Mouse (Mus musculus) midbrain, embryonic 16.5 days (tissue): ENCODE measurements around the gene Galntl6. TPM values are rescaled to one million over a fixed set of nuclear protein-coding genes. Genes with fewer than 3 reads are reported as not detected.

ENCODE experiments used
- ATAC-seq: fragments of 200-750 bp; cut with Nextera tagmentation; 2 replicates; pipeline ENCODE4 v1.8.0; 2017; ENCODE audit warnings: moderate TSS enrichment
- H3K27ac ChIP-seq: fragments of 300-500 bp; sonication (generic); 2 replicates; pipeline ENCODE4 v1.5.1; 2014; ENCODE audit warnings: mild to moderate bottlenecking, low read length, mixed read lengths
- H3K27me3 ChIP-seq: fragments of 300-500 bp; sonication (generic); 2 replicates; pipeline ENCODE4 v1.6.1; 2014; ENCODE audit warnings: low read depth, low read length, mixed read lengths; ENCODE audit not compliant: control insufficient read depth, insufficient read depth
- H3K36me3 ChIP-seq: fragments of 300-500 bp; sonication (generic); 2 replicates; pipeline ENCODE4 v1.6.1; 2014; ENCODE audit warnings: mild to moderate bottlenecking, low read length, moderate library complexity, mixed read lengths; ENCODE audit not compliant: control insufficient read depth, insufficient read depth
- H3K4me1 ChIP-seq: fragments of 300-500 bp; sonication (generic); 2 replicates; pipeline ENCODE4 v1.6.1; 2014; ENCODE audit warnings: mild to moderate bottlenecking, low read length, mixed read lengths; ENCODE audit not compliant: control insufficient read depth, insufficient read depth
- H3K4me2 ChIP-seq: fragments of 300-500 bp; sonication (generic); 2 replicates; pipeline ENCODE4 v1.6.1; 2014; ENCODE audit warnings: mild to moderate bottlenecking, low read length, mixed read lengths
- H3K4me3 ChIP-seq: fragments of 300-500 bp; sonication (generic); 2 replicates; pipeline ENCODE4 v1.5.1; 2014; ENCODE audit warnings: low read depth, mild to moderate bottlenecking, low read length, moderate library complexity, mixed read lengths
- H3K9ac ChIP-seq: fragments of 300-500 bp; sonication (generic); 2 replicates; pipeline ENCODE4 v1.6.1; 2014; ENCODE audit warnings: low read depth, low read length, mixed read lengths
- H3K9me3 ChIP-seq: fragments of 300-500 bp; sonication (generic); replicated peaks from 2 replicates; pipeline ENCODE4 v1.6.1; 2014; ENCODE audit warnings: mild to moderate bottlenecking, low read length, mixed read lengths; ENCODE audit not compliant: control insufficient read depth, poor library complexity, severe bottlenecking
- WGBS: fragments of 180-500 bp; shearing (Covaris S2); extraction: QIAGEN DNeasy Blood & Tissue Kit; methylation state at CpG from one replicate; pipeline ENCODE4 v1.1.7; 2014; 5-methylcytosine and 5-hydroxymethylcytosine counted together
- polyA plus RNA-seq: library from polyadenylated mRNA; unstranded; fragments of >200 nt; fragmentation: Nextera tagmentation; extraction: Ambion mirVana; gene quantifications from 2 replicates; pipeline ENCODE4 v1.2.1, GENCODE M21; 2015

Galntl6 gene
- polyA plus RNA-seq, 1 experiment from 2014 or later = 18.4 TPM

DNA sequence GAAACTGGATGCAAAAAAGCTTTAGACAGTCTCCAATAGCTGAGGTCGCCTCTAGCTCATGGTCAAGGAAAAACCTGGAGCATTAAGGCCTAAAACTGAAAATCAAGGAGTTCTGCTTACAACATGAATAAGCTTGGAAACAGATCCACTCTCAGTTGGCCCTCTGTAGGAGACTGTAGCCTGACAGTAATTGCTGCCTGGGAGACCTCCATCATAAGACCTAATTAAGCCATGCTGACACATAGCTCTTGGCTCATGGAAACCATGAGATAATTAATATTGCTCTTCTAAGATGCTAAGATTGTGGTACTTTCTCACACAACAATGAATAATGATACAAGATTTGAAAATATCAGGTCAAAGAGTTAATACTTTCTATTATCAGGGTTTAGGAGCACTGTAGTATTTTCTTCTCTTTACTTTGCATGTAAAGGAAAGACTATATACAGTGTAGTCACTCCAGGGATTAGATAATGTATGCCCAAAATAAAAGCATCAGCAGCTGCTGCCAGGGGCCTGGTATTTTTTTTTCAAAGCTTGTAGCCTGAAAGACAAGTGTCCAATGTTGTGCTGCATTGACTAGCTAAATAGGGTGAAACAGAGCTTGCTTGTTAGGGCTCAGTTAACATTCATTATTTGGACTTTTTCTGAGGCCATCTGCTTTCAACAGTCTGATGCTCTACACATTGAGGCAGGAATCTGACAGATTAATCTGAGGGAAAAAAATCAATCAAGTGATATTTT, 922.8 kb downstream of the Galntl6 start:
- 0 out of 2 replicates have a peak, but pooled peaks have one; percentile 60 for ATAC-seq
- H3K9ac ChIP-seq = no peak overlapping the region
- peaks cover 2% of the 10 kb centered on the region; the same call in 1 of the 2 replicates for H3K4me1 ChIP-seq
- H3K9me3 ChIP-seq = no peaks in the 10 kb centered on the region
- no peaks in the 10 kb centered on the region for H3K36me3 ChIP-seq
- no peak overlapping the region for H3K4me3 ChIP-seq
- H3K27me3 ChIP-seq = no peaks in the 10 kb centered on the region
- H3K4me2 ChIP-seq = no peak overlapping the region
- H3K27ac ChIP-seq = no peak overlapping the region
- 72% methylated on average over 1 of the region's 1 CpGs for whole genome bisulfite sequencing

- no peak overlapping the region for H3K9ac ChIP-seq
- ATAC-seq = peak; percentile 64
- H3K4me2 ChIP-seq = no peak overlapping the region
- no peaks in the 10 kb centered on the region for H3K36me3 ChIP-seq
- no peaks in the 10 kb centered on the region for H3K9me3 ChIP-seq
- 80% methylated on average over 4 of the region's 4 CpGs for WGBS
- H3K4me3 ChIP-seq = no peak overlapping the region
- no peaks in the 10 kb centered on the region for H3K27me3 ChIP-seq
- no peak overlapping the region for H3K27ac ChIP-seq
- H3K4me1 ChIP-seq = no peaks in the 10 kb centered on the region
Measured at GRCm38 (mm10) chr8:57977372-57977771, 935.1 kb downstream of the Galntl6 start.

DNA sequence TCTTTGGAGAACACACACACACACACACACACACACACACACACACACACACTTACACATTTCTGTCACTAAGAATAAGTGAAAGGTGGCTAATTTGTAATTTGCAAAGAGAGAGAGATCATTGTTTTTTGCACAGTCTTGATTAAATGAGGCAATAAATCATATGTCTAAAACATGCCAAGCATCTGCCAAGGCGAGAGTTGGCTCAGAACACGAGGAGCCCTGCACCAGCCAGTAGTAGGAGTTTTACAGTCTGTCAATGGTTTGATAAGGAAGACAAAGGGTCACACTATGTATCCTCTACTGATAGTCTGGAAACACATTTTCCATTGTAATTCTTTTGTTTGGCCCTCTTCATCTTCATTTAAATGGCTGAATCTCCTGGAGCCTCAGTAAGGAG, 938.3 kb downstream of the Galntl6 start:
- ATAC-seq = no peak
- no peak overlapping the region for H3K27ac ChIP-seq
- no peak overlapping the region for H3K9ac ChIP-seq
- H3K27me3 ChIP-seq = no peaks in the 10 kb centered on the region
- H3K4me1 ChIP-seq = no peaks in the 10 kb centered on the region
- 55% methylated on average over 2 of the region's 2 CpGs for WGBS
- H3K4me3 ChIP-seq = no peak overlapping the region
- H3K9me3 ChIP-seq = no peaks in the 10 kb centered on the region
- H3K36me3 ChIP-seq = no peaks in the 10 kb centered on the region
- no peak overlapping the region for H3K4me2 ChIP-seq

GRCm38 (mm10) chr8:57972832-57973231, 939.6 kb downstream of the Galntl6 start:
- H3K4me3 ChIP-seq = no peak overlapping the region
- no peaks in the 10 kb centered on the region for H3K36me3 ChIP-seq
- 48% methylated on average over 3 of the region's 3 CpGs for WGBS
- H3K27ac ChIP-seq = no peak overlapping the region
- H3K27me3 ChIP-seq = no peaks in the 10 kb centered on the region
- H3K9me3 ChIP-seq = no peaks in the 10 kb centered on the region
- no peak overlapping the region for H3K4me2 ChIP-seq
- no peak overlapping the region for H3K9ac ChIP-seq
- H3K4me1 ChIP-seq = no peaks in the 10 kb centered on the region
- no peak for ATAC-seq

- Histone ChIP-seq H3K9me3 (no peaks in the 10 kb centered on the region), H3K4me3 (no peak overlapping the region), H3K27ac (no peak overlapping the region), H3K4me1 (no peaks in the 10 kb centered on the region), H3K4me2 (no peak overlapping the region), H3K9ac (no peak overlapping the region), H3K27me3 (no peaks in the 10 kb centered on the region), H3K36me3 (no peaks in the 10 kb centered on the region)
- WGBS = 19% methylated on average over 6 of the region's 6 CpGs
- no peak for ATAC-seq
Measured at GRCm38 (mm10) chr8:57966676-57967075, 945.8 kb downstream of the Galntl6 start.

- H3K36me3 ChIP-seq = no peaks in the 10 kb centered on the region
- H3K4me3 ChIP-seq = no peak overlapping the region
- ATAC-seq = no peak
- H3K4me1 ChIP-seq = no peaks in the 10 kb centered on the region
- no peak overlapping the region for H3K9ac ChIP-seq
- H3K4me2 ChIP-seq = no peak overlapping the region
- H3K27me3 ChIP-seq = no peaks in the 10 kb centered on the region
- no peaks in the 10 kb centered on the region for H3K9me3 ChIP-seq
- no peak overlapping the region for H3K27ac ChIP-seq
- 58% methylated on average over 5 of the region's 5 CpGs for WGBS
Measured at GRCm38 (mm10) chr8:57965508-57965907, 946.9 kb downstream of the Galntl6 start.

GRCm38 (mm10) chr8:57962286-57963110, 949.9 kb downstream of the Galntl6 start:
- peak; percentile 73 for ATAC-seq
- no peaks in the 10 kb centered on the region for H3K27me3 ChIP-seq
- H3K27ac ChIP-seq = no peak overlapping the region
- no peak overlapping the region for H3K4me3 ChIP-seq
- H3K9me3 ChIP-seq = no peaks in the 10 kb centered on the region
- WGBS = 33% methylated on average over 12 of the region's 12 CpGs
- no peak overlapping the region for H3K9ac ChIP-seq
- H3K4me2 ChIP-seq = no peak overlapping the region
- no peaks in the 10 kb centered on the region for H3K36me3 ChIP-seq
- H3K4me1 ChIP-seq = peaks cover 8% of the 10 kb centered on the region

GRCm38 (mm10) chr8:57959136-57959535, 953.3 kb downstream of the Galntl6 start:
- no peak for ATAC-seq
- Histone ChIP-seq H3K9me3 (no peaks in the 10 kb centered on the region; the same call in 1 of the 2 replicates), H3K36me3 (no peaks in the 10 kb centered on the region), H3K9ac (no peak overlapping the region), H3K4me1 (peaks cover 8% of the 10 kb centered on the region), H3K4me3 (no peak overlapping the region), H3K4me2 (no peak overlapping the region), H3K27ac (no peak overlapping the region), H3K27me3 (no peaks in the 10 kb centered on the region)
- WGBS = 44% methylated on average over 3 of the region's 3 CpGs
